Mouse (Mus musculus) testis, adult 2 months (tissue): ENCODE measurements at regions not wholly inside any gene's neighbourhood (a gene's known extent, or its start where the extent isn't known, plus 50 kb on each side); places are given as distances from the start of the nearest gene placed in this dataset.

ENCODE experiments used
- CTCF ChIP-seq: fragments of 200-500 bp; IDR thresholded peaks from 2 replicates; pipeline ENCODE4 v1.5.1; 2012; ENCODE audit warnings: low read depth, mild to moderate bottlenecking, inconsistent platforms, low read length, moderate library complexity; ENCODE audit not compliant: control insufficient read depth, insufficient read depth, insufficient replicate concordance
- POLR2A ChIP-seq: fragments of 200-500 bp; IDR thresholded peaks from 2 replicates; pipeline ENCODE4 v1.6.1; 2012; ENCODE audit warnings: low read depth, mild to moderate bottlenecking, inconsistent platforms, low read length, moderate library complexity; ENCODE audit not compliant: control insufficient read depth

DNA sequence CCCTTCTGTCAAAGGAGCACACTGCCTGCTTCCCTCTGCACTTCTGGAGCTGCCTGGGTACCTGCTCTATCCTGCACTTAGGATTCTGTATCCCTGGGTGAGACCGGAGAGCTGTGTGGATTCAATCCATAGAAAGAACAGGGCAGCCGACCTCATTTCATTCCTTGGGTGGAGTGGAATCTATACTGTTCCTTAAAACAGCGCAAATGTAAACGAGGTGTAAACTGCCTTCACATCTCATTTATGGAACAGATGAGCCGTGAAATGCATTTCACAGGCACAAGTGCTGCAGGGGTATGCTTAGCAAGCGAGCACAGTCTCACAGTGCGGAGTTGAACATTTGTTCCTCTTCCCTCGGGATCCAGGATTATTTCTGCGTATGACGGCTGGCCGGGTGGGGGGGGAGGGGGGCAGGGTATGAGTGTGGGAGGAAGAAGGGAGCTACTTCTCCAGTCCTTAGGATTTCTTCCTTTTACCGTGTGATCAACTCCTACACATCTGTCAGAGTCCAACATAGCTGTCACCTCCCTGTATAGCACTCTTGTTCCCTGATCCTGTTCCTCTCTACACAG lies 459.3 kb downstream of the Pdcd6ip start:
- TF ChIP-seq CTCF (no peak), POLR2A (no peak)
